Mouse (Mus musculus) forelimb bud, embryonic 11.5 days (tissue): ENCODE measurements at regions not wholly inside any gene's neighbourhood (a gene's known extent, or its start where the extent isn't known, plus 50 kb on each side); places are given as distances from the start of the nearest gene placed in this dataset.

ENCODE experiments used
- DNase-seq: peaks from one replicate; pipeline ENCODE4 v3.0.0-alpha.2; 2012; ENCODE audit warnings: low read depth, low spot score

GRCm38 (mm10) chr11:71976724-71977481, 60.4 kb downstream of the Aipl1 start:
- peak; percentile 18 for DNase-seq

GRCm38 (mm10) chr11:71971351-71971750, 66.0 kb downstream of the Aipl1 start:
- DNase-seq: no peak

- DNase-seq: no peak
Measured at GRCm38 (mm10) chr11:71962306-71962705, 75.0 kb downstream of the Aipl1 start.

- no peak for DNase-seq
Measured at GRCm38 (mm10) chr11:71952533-71952932, 84.8 kb downstream of the Aipl1 start.

GRCm38 (mm10) chr11:71947161-71947560, 90.1 kb downstream of the Aipl1 start:
- no peak for DNase-seq

GRCm38 (mm10) chr11:71945098-71945413, 92.3 kb downstream of the Aipl1 start:
- no peak for DNase-seq

- DNase-seq: no peak
Measured at GRCm38 (mm10) chr11:71944398-71945097, 92.8 kb downstream of the Aipl1 start.

GRCm38 (mm10) chr11:71943512-71943911, 93.8 kb downstream of the Aipl1 start:
- DNase-seq: no peak

- DNase-seq: no peak
Measured at GRCm38 (mm10) chr11:71939066-71939465, 98.2 kb downstream of the Aipl1 start.

GRCm38 (mm10) chr11:71937108-71937507, 100.2 kb downstream of the Aipl1 start:
- DNase-seq: peak; percentile 40

- no peak for DNase-seq
Measured at GRCm38 (mm10) chr11:71929716-71930488, 107.4 kb downstream of the Aipl1 start.

- no peak for DNase-seq
Measured at GRCm38 (mm10) chr11:71914665-71915064, 122.6 kb downstream of the Aipl1 start.

GRCm38 (mm10) chr11:71912626-71913025, 124.7 kb downstream of the Aipl1 start:
- no peak for DNase-seq

- no peak for DNase-seq
Measured at GRCm38 (mm10) chr11:71911284-71911683, 126.0 kb downstream of the Aipl1 start.

- peak; percentile 42 for DNase-seq
Measured at GRCm38 (mm10) chr11:71908616-71909015, 128.7 kb downstream of the Aipl1 start.

- DNase-seq: no peak
Measured at GRCm38 (mm10) chr11:71903020-71903410, 134.3 kb downstream of the Aipl1 start.

GRCm38 (mm10) chr11:71902304-71903019, 134.8 kb downstream of the Aipl1 start:
- DNase-seq: peak; percentile 8

- no peak for DNase-seq
Measured at GRCm38 (mm10) chr11:71900816-71901215, 136.5 kb downstream of the Aipl1 start.

GRCm38 (mm10) chr11:71897551-71897950, 139.8 kb downstream of the Aipl1 start:
- DNase-seq: no peak

- DNase-seq: no peak
Measured at GRCm38 (mm10) chr11:71897141-71897540, 140.2 kb downstream of the Aipl1 start.

- no peak for DNase-seq
Measured at GRCm38 (mm10) chr11:71891181-71891580, 141.5 kb downstream of the Wscd1 start.

GRCm38 (mm10) chr11:71889161-71889560, 139.4 kb downstream of the Wscd1 start:
- no peak for DNase-seq
